Mouse (Mus musculus) intestine, embryonic 16.5 days (tissue): Measurements from ENCODE around the gene Sgpp2. TPM values are rescaled to one million over a fixed set of nuclear protein-coding genes. Genes with fewer than 3 reads are reported as not detected.

Experiments used
- ATAC-seq: fragments of 200-750 bp; cut with Nextera tagmentation; 2 replicates; pipeline ENCODE4 v1.8.0; 2017; ENCODE audit warnings: moderate TSS enrichment, moderate library complexity
- H3K27ac ChIP-seq: fragments of 300-500 bp; sonication (generic); 2 replicates; pipeline ENCODE4 v1.5.1; 2014; ENCODE audit warnings: mild to moderate bottlenecking, low read length
- H3K27me3 ChIP-seq: fragments of 300-500 bp; sonication (generic); replicated peaks from 2 replicates; pipeline ENCODE4 v1.6.1; 2014; ENCODE audit warnings: low read length, control low read depth, mixed read lengths; ENCODE audit not compliant: control insufficient read depth, insufficient read depth
- H3K36me3 ChIP-seq: fragments of 300-500 bp; sonication (generic); 2 replicates; pipeline ENCODE4 v1.6.1; 2014; ENCODE audit warnings: low read length, control low read depth; ENCODE audit not compliant: control insufficient read depth, insufficient read depth
- H3K4me1 ChIP-seq: fragments of 300-500 bp; sonication (generic); 2 replicates; pipeline ENCODE4 v1.6.1; 2014; ENCODE audit warnings: low read length, control low read depth, mixed read lengths; ENCODE audit not compliant: control insufficient read depth, insufficient read depth
- H3K4me2 ChIP-seq: fragments of 300-500 bp; sonication (generic); 2 replicates; pipeline ENCODE4 v1.6.1; 2014; ENCODE audit warnings: low read depth, low read length, control low read depth
- H3K4me3 ChIP-seq: fragments of 300-500 bp; sonication (generic); 2 replicates; pipeline ENCODE4 v1.5.1; 2014; ENCODE audit warnings: mild to moderate bottlenecking, low read length
- H3K9ac ChIP-seq: fragments of 300-500 bp; sonication (generic); 2 replicates; pipeline ENCODE4 v1.6.1; 2014; ENCODE audit warnings: low read depth, low read length
- H3K9me3 ChIP-seq: fragments of 300-500 bp; sonication (generic); 2 replicates; pipeline ENCODE4 v1.6.1; 2016; ENCODE audit warnings: low read length, control low read depth; ENCODE audit not compliant: control insufficient read depth
- WGBS: fragments of 180-500 bp; shearing (Covaris S2); extraction: QIAGEN DNeasy Blood & Tissue Kit; methylation state at CpG from one replicate; pipeline ENCODE4 v1.1.7; 2014; 5-methylcytosine and 5-hydroxymethylcytosine counted together
- polyA plus RNA-seq: library from polyadenylated mRNA; unstranded; fragments of >200 nt; fragmentation: Nextera tagmentation; extraction: Ambion mirVana; gene quantifications from 2 replicates; pipeline ENCODE4 v1.2.1, GENCODE M21; 2015

Gene Sgpp2
- polyA plus RNA-seq, 1 experiment from 2014 or later, result 46.4 TPM

DNA sequence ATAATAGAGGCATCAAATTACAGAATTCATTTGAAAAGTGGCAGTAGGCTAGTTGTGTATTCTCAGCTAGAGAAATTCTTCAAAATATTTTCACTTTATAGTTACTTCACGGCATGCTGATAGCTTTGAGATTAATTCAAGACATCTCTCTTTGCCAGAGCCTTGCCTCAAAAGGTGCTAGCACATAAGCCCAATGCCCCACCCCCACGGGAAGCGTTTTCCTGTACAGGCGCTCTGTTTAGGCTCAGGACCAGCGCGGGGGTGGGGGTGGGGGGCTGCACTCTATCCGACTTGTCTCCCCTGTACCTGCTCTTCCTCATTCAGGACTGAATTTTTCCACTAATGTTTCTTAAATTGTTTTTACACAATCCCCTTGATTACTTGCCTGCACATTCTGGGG is 1.3 kb downstream of the Sgpp2 start:
- Histone ChIP-seq H3K4me3 (peak overlapping the region; percentile 64), H3K4me2 (peak overlapping the region; percentile 58), H3K27ac (peak overlapping the region; percentile 93), H3K9me3 (no peaks in the 10 kb centered on the region), H3K4me1 (peaks cover 15% of the 10 kb centered on the region), H3K27me3 (peaks cover 7% of the 10 kb centered on the region), H3K9ac (peak overlapping the region; percentile 81), H3K36me3 (no peaks in the 10 kb centered on the region)
- WGBS, result under 1% methylated on average over 7 of the region's 7 CpGs
- ATAC-seq, result no peak

DNA sequence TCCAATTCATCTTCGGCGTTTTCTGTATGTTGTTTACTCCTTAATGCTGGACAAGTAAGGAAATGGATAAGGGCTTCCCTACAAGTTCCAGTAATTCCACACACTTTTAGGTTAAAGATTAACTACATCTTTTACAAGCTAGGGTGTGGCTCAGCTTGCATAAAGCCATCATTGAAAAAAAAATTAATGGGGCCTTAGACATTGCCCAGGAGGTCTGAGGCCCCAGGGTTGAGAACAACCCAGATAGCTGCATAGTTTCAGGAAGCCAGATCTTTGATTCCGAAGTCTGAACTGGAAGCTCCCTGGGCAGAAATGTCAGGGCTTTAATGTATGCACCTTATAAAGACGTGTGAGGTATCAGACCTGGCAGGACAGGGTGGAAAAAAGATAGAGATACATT is 2.8 kb downstream of the Sgpp2 start:
- Histone ChIP-seq H3K4me3 (no peak overlapping the region), H3K27ac (peak overlapping the region; percentile 85), H3K9ac (no peak overlapping the region), H3K9me3 (no peaks in the 10 kb centered on the region), H3K4me2 (no peak overlapping the region), H3K36me3 (no peaks in the 10 kb centered on the region), H3K4me1 (peaks cover 15% of the 10 kb centered on the region), H3K27me3 (peaks cover 7% of the 10 kb centered on the region)
- WGBS, result 32% methylated on average over 4 of the region's 4 CpGs
- ATAC-seq, result peak; percentile 78

- Histone ChIP-seq H3K27me3 (peaks cover 7% of the 10 kb centered on the region), H3K9me3 (no peaks in the 10 kb centered on the region), H3K9ac (no peak overlapping the region), H3K4me1 (peaks cover 15% of the 10 kb centered on the region), H3K4me3 (no peak overlapping the region), H3K4me2 (no peak overlapping the region), H3K27ac (peak overlapping the region; percentile 69), H3K36me3 (no peaks in the 10 kb centered on the region)
- WGBS, result 54% methylated on average over 4 of the region's 4 CpGs
- no peak for ATAC-seq
These were observed 3.8 kb downstream of the Sgpp2 start for GRCm38 (mm10) chr1:78313961-78314360.

DNA sequence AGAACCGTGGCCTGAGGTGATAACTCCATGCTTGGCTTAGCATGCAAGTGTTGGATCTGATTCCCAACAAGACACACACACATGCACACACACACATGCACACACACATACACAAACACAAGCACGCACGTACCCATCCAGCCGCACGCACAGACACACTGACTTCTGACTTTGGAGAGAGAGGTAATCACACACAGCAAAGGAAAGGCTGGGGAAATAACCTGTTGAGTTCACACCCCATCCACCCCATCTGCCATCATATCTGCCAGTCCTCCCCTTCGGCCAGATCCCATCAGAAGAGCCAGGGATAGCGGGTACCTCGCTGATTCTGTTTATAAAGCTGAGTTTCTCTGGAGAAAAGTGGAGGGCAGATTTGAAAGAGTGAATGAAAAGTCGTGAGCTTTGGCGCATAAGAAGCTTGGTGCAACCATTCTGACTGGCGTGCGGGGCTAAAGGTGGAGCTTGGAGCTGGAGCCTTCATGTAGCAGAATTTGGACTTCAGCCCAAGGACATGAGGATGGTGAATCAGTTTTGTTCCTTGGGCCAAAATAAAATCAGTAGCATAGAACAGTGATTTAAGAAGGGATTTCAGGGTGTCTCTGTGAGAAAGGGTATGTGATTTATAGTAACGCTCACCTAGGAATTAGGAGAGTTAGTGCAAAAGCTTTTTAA is 8.1 kb downstream of the Sgpp2 start:
- Histone ChIP-seq H3K36me3 (no peaks in the 10 kb centered on the region), H3K27ac (no peak overlapping the region), H3K9me3 (no peaks in the 10 kb centered on the region), H3K27me3 (no peaks in the 10 kb centered on the region), H3K4me2 (no peak overlapping the region), H3K9ac (no peak overlapping the region), H3K4me1 (peaks cover 17% of the 10 kb centered on the region), H3K4me3 (no peak overlapping the region)
- WGBS, result 85% methylated on average over 13 of the region's 13 CpGs
- no peak for ATAC-seq

DNA sequence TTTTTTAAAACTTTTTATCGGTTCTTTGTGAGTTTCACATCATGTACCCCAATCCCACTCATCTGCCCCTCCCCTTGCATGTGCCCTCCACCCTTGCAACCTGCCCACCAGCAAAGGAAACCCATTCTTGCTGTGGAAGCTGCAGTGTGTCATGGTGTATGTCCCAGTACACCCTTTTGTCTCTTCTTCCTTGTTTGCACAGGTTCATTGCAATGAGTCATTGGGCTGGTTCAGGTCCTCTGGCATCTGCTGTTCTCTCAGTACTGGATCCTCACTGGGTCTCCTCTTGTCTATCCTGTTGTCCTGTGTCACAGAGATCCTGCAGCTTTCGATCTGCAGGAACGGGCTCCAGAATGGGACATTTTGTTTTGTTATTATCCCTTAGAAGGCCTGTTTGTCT is 10.1 kb downstream of the Sgpp2 start:
- Histone ChIP-seq H3K4me1 (peaks cover 16% of the 10 kb centered on the region), H3K27ac (no peak overlapping the region), H3K36me3 (no peaks in the 10 kb centered on the region), H3K4me2 (no peak overlapping the region), H3K4me3 (no peak overlapping the region), H3K9ac (no peak overlapping the region), H3K9me3 (no peaks in the 10 kb centered on the region), H3K27me3 (no peaks in the 10 kb centered on the region)
- ATAC-seq, result peak; percentile 62
- WGBS, result 88% methylated on average over 3 of the region's 3 CpGs

GRCm38 (mm10) chr1:78322098-78322778 is 12.1 kb downstream of the Sgpp2 start:
- Histone ChIP-seq H3K27me3 (no peaks in the 10 kb centered on the region), H3K4me3 (no peak overlapping the region), H3K4me1 (peaks cover 16% of the 10 kb centered on the region), H3K27ac (peak overlapping the region; percentile 80), H3K9me3 (no peaks in the 10 kb centered on the region), H3K9ac (no peak overlapping the region), H3K36me3 (no peaks in the 10 kb centered on the region), H3K4me2 (peak overlapping the region; percentile 44)
- WGBS, result 41% methylated on average over 7 of the region's 7 CpGs
- peak; percentile 74 for ATAC-seq

DNA sequence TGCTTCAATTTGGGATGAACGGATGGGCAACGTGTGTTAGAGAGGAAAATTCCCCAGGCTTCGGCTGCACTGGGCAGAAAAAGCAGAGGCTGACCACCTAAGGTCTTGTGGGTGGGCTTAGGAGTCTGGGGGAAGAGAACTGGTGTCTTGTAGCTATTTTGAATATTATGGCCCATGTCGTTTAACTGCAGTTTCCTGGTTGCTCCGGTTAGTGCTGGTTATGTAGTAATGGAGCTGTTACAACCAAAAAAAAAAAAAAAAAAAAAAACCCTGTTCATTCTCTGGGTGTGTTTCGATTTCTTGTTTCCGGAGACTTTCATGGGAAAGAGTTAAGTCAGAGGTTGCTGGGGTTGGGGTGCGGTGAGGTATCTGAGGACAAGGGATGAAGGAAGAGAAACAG is 12.7 kb downstream of the Sgpp2 start:
- Histone ChIP-seq H3K4me3 (no peak overlapping the region), H3K36me3 (no peaks in the 10 kb centered on the region), H3K27ac (peak overlapping the region; percentile 80), H3K4me2 (peak overlapping the region; percentile 44), H3K9ac (no peak overlapping the region), H3K9me3 (no peaks in the 10 kb centered on the region), H3K4me1 (peaks cover 16% of the 10 kb centered on the region), H3K27me3 (no peaks in the 10 kb centered on the region)
- ATAC-seq, result peak; percentile 45
- WGBS, result 48% methylated on average over 8 of the region's 8 CpGs

DNA sequence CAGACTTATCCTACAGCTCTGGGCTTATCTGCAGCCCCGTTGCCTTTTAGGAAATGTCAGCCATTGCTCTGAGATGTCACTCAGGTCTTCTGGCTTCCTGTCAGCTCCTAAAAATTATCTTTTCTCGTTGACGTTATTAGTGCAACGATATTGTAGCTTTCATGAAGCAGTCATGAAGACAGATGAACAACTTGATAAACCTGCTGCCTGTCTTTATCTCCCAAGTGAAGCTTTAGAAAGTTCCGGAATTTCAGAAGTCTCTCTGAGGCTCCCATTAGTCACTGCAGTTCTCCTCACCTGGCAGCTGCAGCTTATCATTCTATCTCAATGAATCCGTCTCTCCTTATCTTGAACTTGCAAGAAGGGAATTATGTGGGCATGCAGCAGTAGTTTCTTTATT is 13.9 kb downstream of the Sgpp2 start:
- no peak for ATAC-seq
- no peaks in the 10 kb centered on the region for H3K36me3 ChIP-seq
- H3K4me1 ChIP-seq, result peaks cover 16% of the 10 kb centered on the region
- H3K4me3 ChIP-seq, result no peak overlapping the region
- H3K9me3 ChIP-seq, result no peaks in the 10 kb centered on the region
- no peak overlapping the region for H3K27ac ChIP-seq
- H3K4me2 ChIP-seq, result no peak overlapping the region
- no peaks in the 10 kb centered on the region for H3K27me3 ChIP-seq
- H3K9ac ChIP-seq, result no peak overlapping the region
- WGBS, result 56% methylated on average over 6 of the region's 6 CpGs

DNA sequence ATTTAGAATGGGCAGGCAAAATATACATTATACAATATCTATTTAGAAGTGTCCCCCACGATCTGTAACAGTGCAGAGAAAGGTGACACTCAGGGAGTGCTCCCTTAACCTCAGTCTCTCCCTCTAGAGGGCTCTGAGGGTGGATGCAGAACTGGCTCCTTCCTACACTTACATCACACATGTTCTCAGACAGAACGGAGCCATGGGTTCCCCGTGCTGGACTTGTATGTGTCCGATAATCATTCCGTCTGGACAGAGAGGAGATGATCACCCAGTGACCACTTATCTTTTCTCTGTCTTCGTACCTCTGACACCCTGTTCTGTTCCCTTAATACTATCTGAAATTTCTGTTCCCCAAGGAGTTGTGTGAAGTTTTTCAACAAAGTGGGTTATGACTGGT is 15.7 kb downstream of the Sgpp2 start:
- H3K9ac ChIP-seq, result no peak overlapping the region
- no peaks in the 10 kb centered on the region for H3K27me3 ChIP-seq
- H3K4me3 ChIP-seq, result no peak overlapping the region
- WGBS, result 74% methylated on average over 6 of the region's 6 CpGs
- H3K27ac ChIP-seq, result no peak overlapping the region
- no peak overlapping the region for H3K4me2 ChIP-seq
- no peaks in the 10 kb centered on the region for H3K36me3 ChIP-seq
- ATAC-seq, result no peak
- peaks cover 16% of the 10 kb centered on the region for H3K4me1 ChIP-seq
- no peaks in the 10 kb centered on the region for H3K9me3 ChIP-seq
